Mouse (Mus musculus) CD4-positive, CD25-positive, alpha-beta regulatory T cell, adult 4 months (primary cell): ENCODE measurements around the gene Fxr2. TPM values are rescaled to one million over a fixed set of nuclear protein-coding genes. Genes with fewer than 3 reads are reported as not detected.
"Not testable (repeated sequence)": the region's sequence is repeated elsewhere in the genome, so short reads cannot be mapped to it uniquely, and the experiment has no call there.

Experiments used
- ATAC-seq: one replicate; pipeline ENCODE4 v1.8.0; 2017
- polyA plus RNA-seq, 2 experiments: library from polyadenylated mRNA; unstranded; fragments of 100-300 nt; shearing (Covaris generic); gene quantifications; one replicate each; pipeline ENCODE4 v1.2.1; 2017

Gene Fxr2
- polyA plus RNA-seq, 2 experiments from 2014 or later, result 11.0 to 11.2 TPM

DNA sequence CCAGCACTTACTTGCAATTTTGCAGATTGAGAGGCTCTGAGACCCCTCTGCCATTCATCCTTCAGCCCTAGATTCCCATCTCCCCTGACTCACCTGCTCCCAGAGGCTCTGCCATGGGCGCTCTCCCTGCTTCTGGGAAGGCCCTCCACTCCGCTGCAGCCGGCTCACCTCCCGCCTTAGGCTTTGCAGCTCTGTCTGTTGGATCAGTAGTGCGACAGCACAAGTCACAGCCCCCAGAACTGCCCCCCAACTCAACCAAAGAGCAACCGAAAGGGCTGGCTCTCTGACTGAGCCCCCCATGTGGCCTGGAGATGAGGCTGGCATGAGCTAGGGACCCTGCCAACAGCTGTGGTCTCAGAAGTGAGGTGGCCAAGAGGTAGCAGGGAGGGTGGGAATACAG lies 52.1 kb downstream of the Fxr2 start:
- no peak for ATAC-seq

DNA sequence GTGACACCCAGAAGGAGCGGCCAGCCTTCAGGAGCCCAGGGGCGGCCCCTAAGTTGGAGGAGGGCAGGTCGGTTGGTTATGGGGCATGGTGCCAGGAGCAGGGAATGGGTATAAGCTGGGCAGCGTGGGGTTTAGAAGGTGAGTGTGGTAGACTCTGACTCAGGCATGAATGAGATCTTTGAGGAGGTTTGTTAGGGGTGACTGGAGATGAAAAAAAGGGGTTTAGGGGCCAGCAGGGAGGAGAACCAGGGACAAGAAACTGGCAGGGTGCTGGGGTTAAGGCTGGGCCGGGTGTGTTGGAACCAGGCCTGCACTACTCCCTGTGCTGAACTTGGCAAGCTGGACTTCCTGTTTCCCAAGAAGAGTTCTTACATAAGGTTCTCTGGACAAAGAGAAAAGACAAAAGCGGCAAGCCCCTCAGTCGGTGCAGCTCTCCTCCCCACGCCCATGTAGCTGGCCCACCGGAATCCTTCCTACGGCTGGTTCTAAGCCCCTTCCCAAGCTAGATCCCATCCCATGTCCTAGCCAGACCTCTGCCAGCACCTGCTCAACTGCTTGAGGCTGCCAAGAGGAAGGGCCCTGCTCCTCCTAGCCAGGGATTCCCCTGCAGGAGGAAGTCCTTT lies 52.8 kb downstream of the Fxr2 start, which contains the start of gene Tnfsf13:
Tnfsf13 (minus strand) TSS at position 259 of the 623 bp plus-strand sequence.
- no peak for ATAC-seq

DNA sequence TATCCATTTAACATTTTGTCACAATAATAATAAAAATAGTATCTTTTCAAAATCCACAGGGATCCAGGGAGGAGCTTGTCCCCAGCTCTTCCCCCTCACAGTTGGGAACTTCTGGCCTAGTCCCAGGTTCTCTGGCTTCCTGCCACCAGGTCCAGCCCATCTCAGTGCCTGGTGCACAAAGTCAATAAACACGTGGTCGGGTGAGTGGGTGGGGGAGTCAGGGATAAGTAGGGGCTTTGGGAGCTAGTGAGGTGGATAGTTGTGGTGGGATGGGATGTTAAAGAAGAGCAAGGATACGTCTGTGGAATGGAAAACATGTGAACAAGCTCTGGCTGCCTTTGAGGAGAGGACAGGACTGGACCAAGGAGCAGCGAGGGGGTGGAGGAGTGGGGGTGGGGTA lies 53.6 kb downstream of the Fxr2 start:
- ATAC-seq, result no peak

DNA sequence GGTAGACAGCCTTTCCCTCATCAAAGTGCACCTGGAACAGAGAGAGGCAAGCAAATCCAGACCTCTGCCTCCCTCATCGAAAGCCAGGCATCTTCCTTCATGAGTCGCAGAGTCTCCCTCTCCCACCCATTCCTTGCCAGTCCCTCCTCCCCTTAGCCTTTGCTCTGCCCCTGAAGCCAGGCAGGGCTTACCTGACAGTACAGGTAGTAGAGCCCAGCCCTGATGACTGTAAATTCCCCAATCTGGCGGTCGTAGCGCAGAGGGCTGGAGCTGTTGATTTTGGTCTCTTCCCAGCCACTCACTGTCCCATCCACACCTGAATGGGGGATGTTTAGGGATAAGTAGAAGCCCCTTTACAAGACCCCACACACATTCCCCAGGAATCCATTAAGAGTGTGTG lies 54.3 kb downstream of the Fxr2 start:
- ATAC-seq, result no peak

DNA sequence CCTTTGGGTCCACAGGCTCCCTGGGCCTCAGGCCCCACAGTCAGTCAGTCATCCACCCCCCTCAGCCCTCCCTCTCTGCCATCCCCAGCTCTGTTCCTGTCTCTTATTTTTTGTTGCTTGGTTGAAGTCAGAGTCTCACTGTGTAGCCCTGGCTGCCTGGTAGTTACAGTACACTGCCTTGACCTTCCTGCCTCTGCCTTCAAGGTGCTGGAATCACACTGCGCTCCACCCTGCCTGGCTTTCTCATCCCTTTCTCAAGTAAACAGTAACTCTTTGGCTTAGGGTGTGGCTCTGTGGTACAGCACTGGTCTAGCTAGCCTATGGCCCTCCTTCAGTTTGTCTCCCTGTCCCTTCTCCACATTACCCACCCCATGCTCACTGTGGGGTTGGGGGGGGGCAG lies 57.1 kb downstream of the Fxr2 start:
- ATAC-seq, result no peak

DNA sequence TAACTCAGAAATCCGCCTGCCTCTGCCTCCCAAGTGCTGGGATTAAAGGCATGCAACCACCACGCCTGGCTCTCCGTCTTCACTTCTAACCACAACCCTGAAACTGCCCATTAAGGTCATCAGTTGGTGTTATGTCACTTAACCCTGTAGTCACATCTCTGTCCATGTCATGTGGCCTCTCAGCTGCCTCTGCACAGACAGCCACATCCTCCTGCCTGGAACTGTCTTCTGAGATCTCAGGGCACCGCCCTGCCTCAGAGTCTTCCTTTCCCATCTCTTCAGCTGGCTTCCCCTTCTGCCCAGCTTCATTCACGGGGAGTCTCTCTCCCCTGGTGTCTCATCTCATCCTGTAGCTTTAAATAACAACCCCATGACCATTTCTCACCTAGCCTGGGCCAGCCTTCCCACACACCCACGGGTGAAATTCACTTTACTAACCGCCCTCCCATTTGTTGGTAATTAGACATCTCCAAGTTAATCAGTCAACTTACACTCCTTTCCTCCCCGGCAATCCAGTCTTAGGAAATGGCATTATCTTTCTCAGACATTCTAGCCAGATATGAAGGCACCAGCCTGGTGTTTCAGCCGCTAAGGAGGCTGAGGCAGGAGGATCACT lies 59.5 kb downstream of the Fxr2 start:
- no peak for ATAC-seq

DNA sequence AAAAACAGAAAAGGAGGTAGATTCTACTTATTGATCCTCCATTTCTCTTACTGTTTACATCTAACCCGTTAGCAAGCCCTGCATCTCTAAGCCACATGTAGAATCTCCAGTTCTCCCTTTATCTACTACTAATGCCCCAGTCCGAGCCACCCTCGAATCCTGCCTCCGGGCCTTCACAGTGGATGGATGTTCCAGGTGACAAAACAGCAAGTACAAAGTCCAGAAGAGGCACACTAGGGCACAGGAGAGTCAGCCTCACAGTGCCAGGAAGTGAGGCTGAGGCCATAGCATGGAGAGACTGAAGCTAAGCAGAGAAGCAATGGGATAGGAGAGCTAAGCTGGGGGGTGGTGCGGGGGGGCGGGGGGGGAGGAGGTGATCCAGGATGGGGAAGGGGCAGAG lies 60.1 kb downstream of the Fxr2 start:
- ATAC-seq, result no peak

DNA sequence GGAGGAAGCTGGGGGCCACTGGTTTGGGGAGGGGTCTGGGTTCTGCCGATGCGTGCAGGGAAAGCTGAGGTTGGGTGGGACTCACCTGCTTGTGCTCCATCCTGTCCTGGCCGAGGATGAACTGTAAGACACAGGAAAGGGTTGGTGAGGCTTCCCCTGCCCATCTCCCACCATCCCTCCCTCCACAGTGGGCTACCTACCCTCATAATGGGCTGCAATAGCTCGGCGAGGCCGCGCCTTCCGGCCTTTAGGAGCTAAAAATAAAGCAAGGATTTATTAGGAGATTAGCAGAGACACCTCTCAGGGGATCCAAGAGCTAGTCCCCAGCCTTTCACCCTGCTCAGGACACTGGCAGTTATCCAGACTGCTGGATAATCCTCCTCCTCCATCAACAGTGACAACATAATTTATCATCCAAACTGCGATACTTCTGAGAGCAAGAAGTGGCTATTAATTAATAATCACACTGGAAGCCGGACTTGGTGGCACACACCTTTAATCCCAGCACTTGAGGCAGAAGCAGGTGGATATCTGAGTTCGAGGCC lies 60.7 kb downstream of the Fxr2 start:
- no peak for ATAC-seq

DNA sequence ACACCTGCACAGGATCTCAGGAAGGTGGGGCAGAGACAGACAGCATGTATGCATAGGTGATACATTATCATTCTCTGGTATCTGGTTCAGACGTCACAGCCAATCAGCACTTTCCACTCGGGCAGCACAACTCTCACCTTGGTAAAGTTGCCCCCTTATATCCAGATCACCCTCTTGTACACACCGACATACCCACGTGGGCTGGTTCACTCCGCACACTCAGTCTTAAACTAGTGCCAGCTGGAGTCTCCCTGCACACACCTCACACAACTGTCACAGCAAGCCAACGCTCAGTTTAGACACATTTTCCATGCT lies 62.2 kb downstream of the Fxr2 start:
- no peak for ATAC-seq

DNA sequence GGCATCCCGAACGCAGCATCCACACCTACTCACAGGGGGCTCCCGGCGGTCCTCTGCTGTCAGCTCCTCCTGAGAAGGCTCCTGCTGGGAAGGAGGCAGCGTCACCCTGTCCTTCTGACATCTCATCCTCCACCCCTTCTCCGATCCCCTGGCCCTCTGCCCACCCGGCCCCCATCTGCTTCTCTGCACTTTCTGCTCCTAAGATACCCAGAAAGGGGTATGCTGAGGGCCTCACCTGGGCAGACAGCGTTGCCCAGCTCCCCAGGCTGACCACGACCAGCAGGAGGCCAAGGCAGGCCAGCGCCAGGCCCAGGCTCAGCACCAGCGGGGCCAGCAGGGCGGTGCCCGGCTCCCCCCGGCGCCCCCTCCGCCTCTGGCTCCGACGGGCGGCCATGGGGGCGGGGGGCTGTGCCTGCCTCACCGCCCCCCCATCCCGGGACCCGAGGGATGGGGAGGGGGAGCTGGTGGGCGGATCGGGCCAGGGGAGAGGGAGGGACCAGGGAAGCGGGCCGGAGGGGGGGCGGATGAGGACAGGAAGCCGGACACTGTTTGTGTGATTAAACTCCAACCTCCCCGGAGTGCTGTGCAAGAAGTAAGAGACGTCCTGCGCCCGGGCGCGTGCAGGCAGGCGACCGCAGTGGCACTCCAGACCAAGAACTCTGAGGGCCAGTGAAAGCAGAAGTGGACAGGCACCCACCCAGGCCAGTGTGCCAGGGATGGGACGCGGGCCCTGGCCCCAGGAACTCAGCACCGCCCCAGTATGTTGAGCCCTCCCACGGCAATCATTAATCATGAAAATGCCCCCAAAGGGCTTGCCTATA lies 62.8 kb downstream of the Fxr2 start, which contains the start of the genes Tnfsf12 and Tnfsfm13:
Tnfsf12 (minus strand) TSS at position 489 of the 821 bp plus-strand sequence.
Tnfsfm13 (minus strand) TSS at position 738 of the 821 bp plus-strand sequence.
- ATAC-seq, result no peak

DNA sequence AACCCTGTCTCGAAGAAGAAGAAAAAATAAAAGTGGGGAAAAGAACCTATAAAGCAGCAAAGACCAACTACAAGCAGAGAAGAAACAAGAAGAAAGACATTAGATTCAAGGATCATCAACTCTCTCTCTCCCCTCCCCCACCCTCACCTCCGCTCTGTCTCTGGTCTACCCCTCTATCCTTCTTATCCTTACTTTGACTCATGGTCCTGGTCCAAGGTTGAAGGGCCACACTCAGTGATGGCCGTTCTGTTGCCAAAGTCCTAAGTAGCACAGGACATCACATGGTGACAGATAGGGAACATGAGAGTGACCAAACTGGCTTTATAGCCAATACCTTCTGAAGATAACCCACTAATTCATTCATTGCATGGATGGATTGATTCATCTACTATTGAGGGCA lies 64.6 kb downstream of the Fxr2 start:
- no peak for ATAC-seq

DNA sequence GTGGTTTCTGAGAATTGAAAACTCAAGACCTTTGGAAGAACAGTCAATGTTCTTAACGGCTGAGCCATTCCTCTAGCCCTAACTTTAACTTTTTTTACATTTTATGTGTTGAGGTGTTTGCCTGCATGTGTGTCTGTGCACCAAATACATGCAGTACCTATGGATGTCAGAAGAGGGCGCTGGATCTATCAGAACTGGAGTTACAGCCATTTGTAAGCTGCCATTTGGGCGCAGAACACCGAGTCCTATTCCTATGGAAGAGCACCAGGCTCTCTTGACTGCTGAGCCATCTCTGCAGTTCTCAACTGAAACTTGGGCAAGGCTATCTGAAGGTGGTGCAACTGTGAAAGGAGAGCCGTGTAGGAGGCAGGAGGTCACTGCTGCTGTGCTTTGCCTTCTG lies 65.8 kb downstream of the Fxr2 start:
- no peak for ATAC-seq

DNA sequence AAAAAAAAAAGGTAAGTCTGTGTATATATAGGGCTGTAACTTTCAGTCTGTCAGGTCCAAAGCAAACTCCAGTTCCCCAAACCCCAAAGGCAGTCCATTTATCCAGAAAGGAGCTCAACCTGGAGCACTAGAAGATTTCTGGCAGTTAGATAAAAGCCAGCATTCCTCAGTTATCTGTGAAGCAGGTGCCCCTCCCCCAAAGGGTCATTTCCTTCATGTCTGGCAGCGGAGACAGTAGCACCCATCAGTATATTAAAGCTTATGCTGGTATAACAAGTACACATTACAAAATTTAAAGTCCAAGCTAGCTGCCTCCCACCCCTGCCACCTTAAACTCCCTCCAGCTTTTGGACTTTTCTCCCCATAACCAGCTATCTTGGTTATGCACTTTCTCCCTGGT lies 66.8 kb downstream of the Fxr2 start:
- ATAC-seq, result no peak

DNA sequence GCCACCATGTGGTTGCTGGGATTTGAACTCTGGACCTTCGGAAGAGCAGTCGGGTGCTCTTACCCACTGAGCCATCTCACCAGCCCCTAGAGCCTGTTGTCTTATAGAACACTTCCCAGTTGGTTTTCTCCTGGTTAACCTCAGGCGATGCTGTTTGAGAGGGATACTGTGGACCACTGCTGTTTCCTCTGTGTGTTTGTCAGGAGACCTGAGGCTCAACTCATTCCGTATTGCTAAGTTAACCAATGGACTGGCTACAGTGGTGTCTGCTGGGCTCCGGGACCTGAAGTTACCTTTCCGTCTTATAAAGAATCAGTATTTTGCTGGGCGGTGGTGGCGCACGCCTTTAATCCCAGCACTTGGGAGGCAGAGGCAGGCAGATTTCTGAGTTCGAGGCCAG lies 70.1 kb downstream of the Fxr2 start:
- not testable (repeated sequence) for ATAC-seq

Other genes starting within 250 kb of the Fxr2 start
- 100 to 1,000 TPM in 1 of 2 experiments, 10 to 100 TPM in 1; 87.8 to 116 TPM for gene Naa38, start 237.5 kb upstream of the Fxr2 start, polyA plus RNA-seq
- 10 to 100 TPM; 17.0 to 28.2 TPM for gene Cyb5d1, start 237.4 kb upstream of the Fxr2 start, polyA plus RNA-seq
- gene Tmem88, start 234.8 kb upstream of the Fxr2 start, polyA plus RNA-seq, result 1 to 10 TPM; 1.1 to 1.2 TPM
- 10 to 100 TPM; 30.7 to 32.6 TPM for gene Kdm6b, start 219.3 kb upstream of the Fxr2 start, polyA plus RNA-seq
- under 1 TPM in 1 of 2 experiments, not detected in 1; 0.09 TPM for gene Dnah2, start 83.9 kb upstream of the Fxr2 start, polyA plus RNA-seq
- gene Efnb3, start 72.8 kb upstream of the Fxr2 start, polyA plus RNA-seq, result under 1 TPM; 0.27 to 0.37 TPM
- 10 to 100 TPM; 23.0 to 31.9 TPM for gene Wrap53, start 52.7 kb upstream of the Fxr2 start, polyA plus RNA-seq
- gene Trp53, start 52.6 kb upstream of the Fxr2 start, polyA plus RNA-seq, result 100 to 1,000 TPM; 307 to 416 TPM
- not detected for gene Atp1b2, start 27.0 kb upstream of the Fxr2 start, polyA plus RNA-seq
- gene Shbg, start 15.1 kb upstream of the Fxr2 start, polyA plus RNA-seq, result not detected
- not detected for gene Sat2, start 11.0 kb upstream of the Fxr2 start, polyA plus RNA-seq
- under 1 TPM in 1 of 2 experiments, not detected in 1; 0.81 TPM for gene Sox15, start 22.3 kb downstream of the Fxr2 start, polyA plus RNA-seq
- 10 to 100 TPM; 34.8 to 85.1 TPM for gene Mpdu1, start 29.7 kb downstream of the Fxr2 start, polyA plus RNA-seq
- 1 to 10 TPM; 3.0 to 5.8 TPM for gene Cd68, start 33.2 kb downstream of the Fxr2 start, polyA plus RNA-seq
- gene Eif4a1, start 39.4 kb downstream of the Fxr2 start, polyA plus RNA-seq, result 100 to 1,000 TPM; 166 to 236 TPM
- gene Senp3, start 49.1 kb downstream of the Fxr2 start, polyA plus RNA-seq, result 10 to 100 TPM; 31.6 to 47.4 TPM
- gene Tnfsf13, start 52.8 kb downstream of the Fxr2 start, polyA plus RNA-seq, result not detected
- under 1 TPM in 1 of 2 experiments, not detected in 1; 0.23 TPM for gene Tnfsf12, start 62.9 kb downstream of the Fxr2 start, polyA plus RNA-seq
- gene Tnfsfm13, start 63.1 kb downstream of the Fxr2 start, polyA plus RNA-seq, result not detected
- 10 to 100 TPM; 25.6 to 36.0 TPM for gene Polr2a, start 125.6 kb downstream of the Fxr2 start, polyA plus RNA-seq
- gene Slc35g3, start 129.0 kb downstream of the Fxr2 start, polyA plus RNA-seq, result not detected
- gene Zbtb4, start 132.9 kb downstream of the Fxr2 start, polyA plus RNA-seq, result 10 to 100 TPM; 11.2 to 11.8 TPM
- 1 to 10 TPM; 2.9 to 4.5 TPM for gene Chrnb1, start 163.0 kb downstream of the Fxr2 start, polyA plus RNA-seq
- gene Fgf11, start 168.9 kb downstream of the Fxr2 start, polyA plus RNA-seq, result not detected
- gene Tmem102, start 172.6 kb downstream of the Fxr2 start, polyA plus RNA-seq, result not detected
- not detected for gene Gm39566, start 182.3 kb downstream of the Fxr2 start, polyA plus RNA-seq
- gene Spem2, start 185.5 kb downstream of the Fxr2 start, polyA plus RNA-seq, result not detected
- gene Spem1, start 189.2 kb downstream of the Fxr2 start, polyA plus RNA-seq, result under 1 TPM in 1 of 2 experiments, not detected in 1; 0.42 TPM
- gene Nlgn2, start 204.8 kb downstream of the Fxr2 start, polyA plus RNA-seq, result 1 to 10 TPM; 1.1 to 1.2 TPM
- 100 to 1,000 TPM in 1 of 2 experiments, 10 to 100 TPM in 1; 93.2 to 114 TPM for gene Tmem256, start 205.5 kb downstream of the Fxr2 start, polyA plus RNA-seq
- gene Plscr3, start 213.4 kb downstream of the Fxr2 start, polyA plus RNA-seq, result 10 to 100 TPM; 22.4 to 33.5 TPM
- gene Tnk1, start 225.7 kb downstream of the Fxr2 start, polyA plus RNA-seq, result not detected
- not detected for gene Tmem95, start 245.0 kb downstream of the Fxr2 start, polyA plus RNA-seq
- 1 to 10 TPM in 1 of 2 experiments, not detected in 1; 1.1 TPM for gene Kctd11, start 248.4 kb downstream of the Fxr2 start, polyA plus RNA-seq